Mouse (Mus musculus) kidney, postnatal 4 days (tissue): ENCODE results near the gene Zfp971.
"Not testable (repeated sequence)": the region's sequence is repeated elsewhere in the genome, so short reads cannot be mapped to it uniquely, and the experiment has no call there.

ENCODE experiments used
- DNase-seq, 2 experiments: peaks; one replicate each; pipeline ENCODE4 v3.0.0; 2021; ENCODE audit warnings: mixed read lengths in 2 of 2

Gene Zfp971

DNA sequence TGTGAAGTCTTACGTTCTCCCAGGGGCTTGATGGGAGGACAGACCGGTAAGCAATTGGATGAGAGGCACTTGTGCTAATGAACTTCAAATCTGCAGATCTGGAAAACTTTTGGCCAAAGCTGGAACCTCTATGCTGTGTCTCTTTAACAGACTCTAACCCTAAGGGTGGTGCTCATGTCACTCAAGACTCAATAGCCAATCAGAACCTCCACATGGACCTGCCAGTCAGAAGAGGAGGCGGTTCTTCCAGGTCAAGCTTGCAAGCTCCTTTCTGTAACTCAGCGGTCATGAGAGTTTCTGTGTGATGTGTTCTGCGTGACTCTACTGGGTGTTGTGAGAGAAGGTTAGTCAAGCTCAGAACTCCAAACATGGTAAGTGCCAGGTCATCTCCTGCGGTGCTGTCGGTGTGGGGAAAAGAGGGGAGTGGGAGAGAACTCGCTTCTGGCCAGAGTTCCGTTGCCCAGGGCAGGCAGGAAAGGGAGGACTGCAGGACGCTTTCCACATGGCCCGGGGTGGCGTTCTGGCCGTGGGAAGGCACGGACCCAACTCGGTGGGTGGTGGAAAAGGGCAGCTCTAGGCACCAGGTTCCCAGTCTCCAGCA, at the start of gene Zfp971:
Gene Zfp971, plus strand, starts transcription at position 274 of the 601 bp plus-strand sequence.
- peak; percentile 38 to 64 for DNase-seq

DNA sequence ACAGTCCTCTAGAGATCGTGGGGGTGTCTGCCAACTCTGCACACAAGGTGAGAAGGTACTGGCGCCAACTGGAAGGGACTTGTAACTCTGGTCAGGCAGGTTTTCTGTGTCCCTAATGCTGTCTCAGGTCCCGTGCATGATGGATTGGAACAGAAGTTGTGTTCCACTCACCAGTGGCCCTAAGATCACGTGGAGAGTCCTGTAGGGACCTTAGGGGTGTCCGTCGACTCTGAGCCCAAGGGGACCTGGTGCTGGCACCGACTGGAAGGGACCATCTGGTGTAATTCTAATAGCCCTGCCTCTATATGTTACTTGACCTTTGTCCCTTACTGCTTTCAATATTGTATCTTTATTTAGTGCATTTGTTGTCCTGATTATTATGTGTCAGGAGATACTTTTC, 48.3 kb upstream of the Zfp971 start:
- not testable (repeated sequence) for DNase-seq

DNA sequence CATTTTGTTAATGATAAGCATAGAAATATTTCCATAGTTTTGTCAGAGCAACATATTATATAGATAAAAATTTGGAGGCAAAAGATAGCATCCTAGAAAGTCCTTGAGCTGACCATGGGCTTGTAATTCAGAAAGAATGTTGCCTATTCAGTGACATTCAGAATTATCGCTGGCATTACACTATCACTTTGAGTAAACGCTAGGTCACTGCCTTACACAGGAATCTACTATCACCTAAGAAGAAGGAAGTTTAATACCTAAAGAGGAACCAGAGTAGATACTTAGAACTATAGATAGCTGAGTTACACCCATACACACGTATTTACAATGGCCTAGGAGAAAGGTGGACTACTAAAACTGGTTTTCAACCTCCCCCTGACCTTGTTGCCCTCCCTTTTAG, 3.6 kb upstream of the Zfp971 start:
- not testable (repeated sequence) for DNase-seq

DNA sequence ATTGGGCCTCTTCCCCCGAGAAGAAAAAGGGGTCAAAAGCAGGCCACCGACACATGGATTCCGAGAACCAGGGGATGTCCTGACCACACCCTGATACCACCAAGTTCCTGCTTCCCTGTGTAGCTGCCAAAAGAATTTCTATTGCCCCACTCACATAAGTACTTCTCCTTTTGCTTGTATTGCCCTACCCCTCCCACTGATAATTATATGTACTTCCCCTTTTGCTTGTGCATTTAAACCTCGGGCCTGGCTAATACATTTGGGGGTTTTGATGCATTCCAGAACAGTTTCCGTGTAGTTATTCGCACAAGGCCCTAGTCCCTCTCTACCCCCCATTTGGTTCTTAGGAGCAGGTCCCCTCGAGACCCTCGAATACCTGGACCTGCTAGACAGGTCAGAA, 2.3 kb upstream of the Zfp971 start:
- DNase-seq = not testable (repeated sequence)

DNA sequence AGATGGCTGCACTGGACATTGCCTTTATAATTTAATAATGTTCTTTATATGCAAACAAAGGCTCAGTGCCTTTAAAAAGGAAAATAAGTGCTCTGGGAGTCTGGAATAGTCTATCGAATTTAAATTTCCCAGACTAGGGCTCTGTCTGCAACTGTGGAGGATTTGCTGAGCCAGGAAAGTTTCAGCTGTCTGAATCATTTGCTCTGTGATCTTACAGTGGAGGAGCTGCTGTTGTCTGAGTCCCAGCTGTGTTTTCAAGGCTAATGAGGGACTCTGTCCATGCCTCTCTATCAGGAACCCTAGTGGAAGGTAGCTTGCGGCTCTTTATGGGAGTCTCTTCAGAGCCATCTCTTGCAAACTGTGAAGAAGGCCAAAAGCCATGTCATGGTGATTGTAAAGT, 777 bp downstream of the Zfp971 start:
- peak in 1 of 2 experiments; percentile 2 for DNase-seq

DNA sequence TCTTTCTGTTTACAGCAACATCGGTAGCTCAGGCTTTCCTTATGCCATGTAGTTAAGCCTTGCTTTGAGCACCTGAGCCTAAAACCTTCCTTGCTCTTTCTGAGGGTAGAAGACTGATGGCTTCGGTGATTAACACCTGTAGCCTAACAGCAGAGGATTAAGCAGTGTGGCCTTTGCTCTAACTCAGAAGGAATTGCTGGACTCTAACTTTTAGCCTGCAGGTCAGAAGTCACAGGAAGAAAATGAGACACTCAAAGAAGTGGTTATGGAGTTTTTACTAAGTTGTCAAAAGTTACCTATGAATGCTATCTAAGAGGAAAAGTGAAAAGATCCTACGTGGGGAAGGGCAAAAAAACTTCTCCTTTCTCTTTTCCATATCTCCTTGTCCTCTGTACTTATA, 4.5 kb downstream of the Zfp971 start:
- DNase-seq = not testable (repeated sequence)

DNA sequence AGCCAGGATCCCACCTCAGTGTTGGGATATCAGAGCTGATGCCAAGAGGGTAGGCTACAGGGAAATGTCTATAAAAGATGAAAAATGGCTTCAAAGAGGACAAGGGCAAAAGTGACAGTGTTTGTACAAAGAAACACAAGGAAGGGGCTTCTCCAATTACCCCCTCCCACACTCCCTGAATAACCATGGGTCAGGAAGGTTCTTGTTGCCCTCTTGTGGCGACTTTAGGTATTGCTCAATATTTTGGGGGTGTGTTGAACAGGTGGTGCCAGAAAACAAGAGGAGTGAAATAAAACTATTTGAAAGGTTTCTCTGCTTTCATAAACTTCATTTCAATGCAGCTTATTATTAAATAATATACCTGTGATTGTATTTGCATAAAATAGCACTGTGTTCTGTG, 35.1 kb downstream of the Zfp971 start:
- peak; percentile 61 to 65 for DNase-seq

DNA sequence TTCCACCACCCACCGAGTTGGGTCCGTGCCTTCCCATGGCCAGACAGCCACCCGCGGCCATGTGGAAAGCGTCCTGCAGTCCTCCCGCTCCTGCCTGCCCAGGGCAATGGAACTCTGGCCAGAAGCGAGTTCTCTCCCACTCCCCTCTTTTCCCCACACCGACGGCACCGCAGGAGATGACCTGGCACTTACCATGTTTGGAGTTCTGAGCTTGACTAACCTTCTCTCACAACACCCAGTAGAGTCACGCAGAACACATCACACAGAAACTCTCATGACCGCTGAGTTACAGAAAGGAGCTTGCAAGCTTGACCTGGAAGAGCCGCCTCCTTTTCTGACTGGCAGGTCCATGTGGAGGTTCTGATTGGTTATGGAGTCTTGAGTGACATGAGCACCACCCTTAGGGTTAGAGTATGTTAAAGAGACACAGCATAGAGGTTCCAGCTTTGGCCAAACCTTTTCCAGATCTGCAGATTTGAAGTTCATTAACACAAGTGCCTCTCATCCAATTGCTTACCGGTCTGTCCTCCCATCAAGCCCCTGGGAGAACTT, 55.2 kb downstream of the Zfp971 start, which contains the start of gene Zfp931:
Gene Zfp931, minus strand, starts transcription at position 311 of the 552 bp plus-strand sequence.
- not testable (repeated sequence) for DNase-seq
